Mouse (Mus musculus): ENCODE measurements around the gene Hdc. TPM values are rescaled to one million over a fixed set of nuclear protein-coding genes. Genes with fewer than 3 reads are reported as not detected.

Hdc gene
- polyA plus RNA-seq, 1 experiment from 2014 or later = 9.2 TPM

- Histone ChIP-seq H3K4me3 (no peak overlapping the region), H3K9me3 (replicated peaks) (no peaks in the 10 kb centered on the region), H3K4me2 (no peak overlapping the region), H3K27me3 (peaks cover 11% of the 10 kb centered on the region; the same call in 1 of the 2 replicates), H3K36me3 (no peaks in the 10 kb centered on the region), H3K4me1 (replicated peaks) (peaks cover 5% of the 10 kb centered on the region; the same call in 1 of the 2 replicates), H3K27ac (no peak overlapping the region), H3K9ac (0 out of 2 replicates have a peak overlapping the region, but pooled peaks have one; percentile 4)
- 4% methylated on average over 3 of the region's 3 CpGs for WGBS
- ATAC-seq (replicated peaks; ENCODE audit: insufficient number of reproducible peaks, insufficient read depth, low FRiP score, low read depth) = no peak; the same call in 1 of the 2 replicates
These were observed 20.1 kb downstream of the Hdc start for GRCm38 (mm10) chr2:126599005-126599404.

GRCm38 (mm10) chr2:126598359-126598758, 20.7 kb downstream of the Hdc start:
- Histone ChIP-seq H3K9me3 (replicated peaks) (no peaks in the 10 kb centered on the region), H3K4me2 (no peak overlapping the region), H3K27me3 (peaks cover 11% of the 10 kb centered on the region; the same call in 1 of the 2 replicates), H3K4me3 (no peak overlapping the region), H3K4me1 (replicated peaks) (peaks cover 5% of the 10 kb centered on the region; the same call in 1 of the 2 replicates), H3K36me3 (no peaks in the 10 kb centered on the region), H3K9ac (no peak overlapping the region), H3K27ac (no peak overlapping the region)
- 53% methylated on average over 2 of the region's 2 CpGs for WGBS
- no peak for ATAC-seq (replicated peaks; ENCODE audit: insufficient number of reproducible peaks, insufficient read depth, low FRiP score, low read depth)

- Histone ChIP-seq H3K9ac (no peak overlapping the region), H3K4me3 (no peak overlapping the region), H3K36me3 (no peaks in the 10 kb centered on the region), H3K9me3 (replicated peaks) (no peaks in the 10 kb centered on the region), H3K4me2 (no peak overlapping the region), H3K27me3 (peaks cover 11% of the 10 kb centered on the region; the same call in 1 of the 2 replicates), H3K4me1 (replicated peaks) (peaks cover 5% of the 10 kb centered on the region; the same call in 1 of the 2 replicates), H3K27ac (no peak overlapping the region)
- WGBS = 71% methylated on average over 20 of the region's 20 CpGs
- ATAC-seq (replicated peaks; ENCODE audit: insufficient number of reproducible peaks, insufficient read depth, low FRiP score, low read depth) = no peak
These were observed 21.5 kb downstream of the Hdc start for GRCm38 (mm10) chr2:126597279-126598241.

GRCm38 (mm10) chr2:126596347-126597072, 22.6 kb downstream of the Hdc start:
- WGBS = 91% methylated on average over 7 of the region's 7 CpGs
- Histone ChIP-seq H3K9ac (no peak overlapping the region), H3K27ac (no peak overlapping the region), H3K4me2 (no peak overlapping the region), H3K4me1 (replicated peaks) (peaks cover 5% of the 10 kb centered on the region; the same call in 1 of the 2 replicates), H3K36me3 (no peaks in the 10 kb centered on the region), H3K27me3 (peaks cover 11% of the 10 kb centered on the region; the same call in 1 of the 2 replicates), H3K9me3 (replicated peaks) (no peaks in the 10 kb centered on the region), H3K4me3 (no peak overlapping the region)
- no peak for ATAC-seq (replicated peaks; ENCODE audit: insufficient number of reproducible peaks, insufficient read depth, low FRiP score, low read depth)

- Histone ChIP-seq H3K9me3 (replicated peaks) (no peaks in the 10 kb centered on the region), H3K9ac (peak overlapping the region; percentile 43), H3K27me3 (no peaks in the 10 kb centered on the region), H3K4me1 (replicated peaks) (0 out of 2 replicates have a peak, but pooled peaks cover 3% of the 10 kb centered on the region), H3K4me3 (peak overlapping the region; percentile 44), H3K4me2 (peak overlapping the region; percentile 74), H3K27ac (no peak overlapping the region), H3K36me3 (no peaks in the 10 kb centered on the region)
- 0 out of 2 replicates have a peak, but pooled peaks have one; percentile 53 for ATAC-seq (replicated peaks; ENCODE audit: insufficient number of reproducible peaks, insufficient read depth, low FRiP score, low read depth)
- 17% methylated on average over 26 of the region's 26 CpGs for WGBS
These were observed 25.1 kb downstream of the Hdc start for GRCm38 (mm10) chr2:126593831-126594610.

- Histone ChIP-seq H3K9me3 (replicated peaks) (no peaks in the 10 kb centered on the region), H3K27me3 (no peaks in the 10 kb centered on the region), H3K9ac (no peak overlapping the region), H3K4me2 (no peak overlapping the region), H3K27ac (no peak overlapping the region), H3K4me1 (replicated peaks) (0 out of 2 replicates have a peak, but pooled peaks cover 3% of the 10 kb centered on the region), H3K36me3 (no peaks in the 10 kb centered on the region), H3K4me3 (no peak overlapping the region)
- WGBS = 89% methylated on average over 4 of the region's 4 CpGs
- ATAC-seq (replicated peaks; ENCODE audit: insufficient number of reproducible peaks, insufficient read depth, low FRiP score, low read depth) = no peak
These were observed 27.8 kb downstream of the Hdc start for GRCm38 (mm10) chr2:126591304-126591703.

GRCm38 (mm10) chr2:126587468-126587867, 31.6 kb downstream of the Hdc start:
- Histone ChIP-seq H3K27ac (no peak overlapping the region), H3K9ac (no peak overlapping the region), H3K9me3 (replicated peaks) (no peaks in the 10 kb centered on the region), H3K27me3 (no peaks in the 10 kb centered on the region), H3K4me2 (no peak overlapping the region), H3K4me1 (replicated peaks) (no peaks in the 10 kb centered on the region), H3K36me3 (no peaks in the 10 kb centered on the region), H3K4me3 (no peak overlapping the region)
- ATAC-seq (replicated peaks; ENCODE audit: insufficient number of reproducible peaks, insufficient read depth, low FRiP score, low read depth) = no peak
- WGBS = 69% methylated on average over 3 of the region's 3 CpGs

GRCm38 (mm10) chr2:126584621-126585369, 34.3 kb downstream of the Hdc start:
- no peak for ATAC-seq (replicated peaks; ENCODE audit: insufficient number of reproducible peaks, insufficient read depth, low FRiP score, low read depth)
- 74% methylated on average over 8 of the region's 8 CpGs for WGBS
- H3K36me3 ChIP-seq = no peaks in the 10 kb centered on the region

GRCm38 (mm10) chr2:126583960-126584359, 35.1 kb downstream of the Hdc start:
- 64% methylated on average over 6 of the region's 6 CpGs for WGBS
- Histone ChIP-seq H3K4me3 (no peak overlapping the region), H3K4me2 (no peak overlapping the region), H3K9ac (no peak overlapping the region), H3K9me3 (replicated peaks) (no peaks in the 10 kb centered on the region), H3K27ac (no peak overlapping the region), H3K36me3 (no peaks in the 10 kb centered on the region), H3K4me1 (replicated peaks) (no peaks in the 10 kb centered on the region), H3K27me3 (no peaks in the 10 kb centered on the region)
- ATAC-seq (replicated peaks; ENCODE audit: insufficient number of reproducible peaks, insufficient read depth, low FRiP score, low read depth) = no peak

More at GRCm38 (mm10) chr2:126584621-126585369, 34.3 kb downstream of the Hdc start:
- Histone ChIP-seq H3K27ac (no peak overlapping the region), H3K4me1 (replicated peaks) (no peaks in the 10 kb centered on the region), H3K4me2 (no peak overlapping the region), H3K9me3 (replicated peaks) (no peaks in the 10 kb centered on the region), H3K4me3 (no peak overlapping the region), H3K27me3 (no peaks in the 10 kb centered on the region), H3K9ac (no peak overlapping the region)

GRCm38 (mm10) chr2:126579282-126579681, 39.8 kb downstream of the Hdc start:
- H3K4me1 ChIP-seq (replicated peaks) = no peaks in the 10 kb centered on the region
- no peak overlapping the region for H3K4me3 ChIP-seq
- H3K27ac ChIP-seq = no peak overlapping the region
- no peak for ATAC-seq (replicated peaks; ENCODE audit: insufficient number of reproducible peaks, insufficient read depth, low FRiP score, low read depth)
- H3K9ac ChIP-seq = no peak overlapping the region
- H3K36me3 ChIP-seq = no peaks in the 10 kb centered on the region
- no peak overlapping the region for H3K4me2 ChIP-seq
- H3K9me3 ChIP-seq (replicated peaks) = no peaks in the 10 kb centered on the region
- no peaks in the 10 kb centered on the region for H3K27me3 ChIP-seq
- WGBS = 85% methylated on average over 1 of the region's 1 CpGs

Data from heart, embryonic 15.5 days (tissue).